Mouse (Mus musculus) ES-E14 (cell line): ENCODE measurements around the gene Casq1. TPM values are rescaled to one million over a fixed set of nuclear protein-coding genes. Genes with fewer than 3 reads are reported as not detected.

ENCODE experiments used
- DNase-seq: peaks from one replicate; pipeline ENCODE4 v3.0.0-alpha.2; 2013; ENCODE audit warnings: low read depth, low spot score
- H3K27ac ChIP-seq: 2 replicates; pipeline ENCODE4 v1.5.1; 2012; ENCODE audit warnings: low read depth, mild to moderate bottlenecking, low read length, moderate library complexity, mixed read lengths; ENCODE audit not compliant: poor library complexity, insufficient read depth, severe bottlenecking
- H3K36me3 ChIP-seq: 2 replicates; pipeline ENCODE4 v1.6.1; 2012; ENCODE audit warnings: mild to moderate bottlenecking, low read length, moderate library complexity, mixed read lengths; ENCODE audit not compliant: control insufficient read depth, poor library complexity, insufficient read depth, severe bottlenecking
- H3K4me1 ChIP-seq, 2 experiments: fragments of 150-350 bp in 1 of 2; sonication (generic) in 1 of 2; 2 replicates each; pipeline ENCODE4 v1.6.1; 2012; ENCODE audit warnings: low read length in 2 of 2, mild to moderate bottlenecking in 1 of 2, mixed read lengths in 1 of 2; ENCODE audit not compliant: control insufficient read depth in 2 of 2, insufficient read depth in 2 of 2, poor library complexity in 1 of 2
- H3K4me3 ChIP-seq, 2 experiments: fragments of 150-350 bp in 1 of 2; sonication (generic) in 1 of 2; 2 replicates each; pipeline ENCODE4 v1.5.1; 2012; ENCODE audit warnings: low read length in 2 of 2, low read depth in 1 of 2, mild to moderate bottlenecking in 1 of 2, mixed read lengths in 1 of 2; ENCODE audit not compliant: insufficient read depth in 1 of 2, poor library complexity in 1 of 2, severe bottlenecking in 1 of 2
- H3K9ac ChIP-seq: 2 replicates; pipeline ENCODE4 v1.6.1; 2012; ENCODE audit warnings: low read depth, mild to moderate bottlenecking, low read length, mixed read lengths; ENCODE audit not compliant: poor library complexity, insufficient read depth, severe bottlenecking
- H3K9me3 ChIP-seq: fragments of 150-350 bp; sonication (generic); 2 replicates; pipeline ENCODE4 v1.6.1; 2012; ENCODE audit warnings: low read depth, mild to moderate bottlenecking, low read length; ENCODE audit not compliant: control insufficient read depth, insufficient read depth
- CHD2 ChIP-seq: IDR thresholded peaks from 2 replicates; pipeline ENCODE4 v1.6.1; 2014; ENCODE audit warnings: mild to moderate bottlenecking, low read depth, low read length, inconsistent platforms
- HCFC1 ChIP-seq: IDR thresholded peaks from 2 replicates; pipeline ENCODE4 v1.6.1; 2012; ENCODE audit warnings: low read length, inconsistent platforms, borderline replicate concordance; ENCODE audit not compliant: insufficient read depth
- MAFK ChIP-seq: IDR thresholded peaks from 2 replicates; pipeline ENCODE4 v1.6.1; 2014; ENCODE audit warnings: mild to moderate bottlenecking, low read depth, low read length, inconsistent platforms; ENCODE audit not compliant: insufficient read depth
- ZC3H11A ChIP-seq: IDR thresholded peaks from 2 replicates; pipeline ENCODE4 v1.6.1; 2012; ENCODE audit warnings: low read depth, mild to moderate bottlenecking, inconsistent platforms, low read length, borderline replicate concordance
- ZNF384 ChIP-seq: IDR thresholded peaks from 2 replicates; pipeline ENCODE4 v1.6.1; 2012; ENCODE audit warnings: low read depth, low read length, inconsistent platforms
- in situ Hi-C, 2 experiments: fragments of 600-800 bp; cut with MboI; formaldehyde crosslinking; loops; one replicate each; pipeline ENCODE4 v1.15.1; 2025; ENCODE audit warnings: low sequenced_read_pairs in 2 of 2, inconsistent platforms in 1 of 2; ENCODE audit not compliant: unreplicated experiment in 2 of 2
- total RNA-seq: library from RNA; depleted of rRNA; stranded (reverse); fragments of 300-350 nt; gene quantifications from 2 replicates; pipeline ENCODE4 v1.2.3, GENCODE M21; 2012

The Casq1 gene
- total RNA-seq, 1 experiment: 2.4 TPM

DNA sequence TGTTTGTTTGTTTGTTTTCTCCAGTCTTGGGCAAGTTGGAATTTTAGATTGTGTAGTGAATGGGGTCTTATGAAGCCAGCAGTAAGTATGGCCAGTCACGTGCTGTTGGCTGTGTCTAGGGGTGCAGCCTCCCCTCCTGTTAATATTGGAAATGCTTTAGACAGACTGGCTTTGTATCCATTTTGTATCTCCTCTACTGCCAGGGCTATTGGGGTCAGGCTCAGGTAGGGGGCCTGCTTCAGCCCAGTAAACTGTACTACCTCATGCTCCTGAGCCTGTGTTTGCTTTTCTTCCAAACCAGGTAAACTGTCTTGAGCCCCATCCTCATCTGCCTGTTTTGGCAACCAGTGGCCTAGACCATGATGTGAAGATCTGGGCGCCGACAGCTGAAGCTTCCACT lies 27.5 kb downstream of the Casq1 start:
- Histone ChIP-seq H3K4me1 (no peaks in the 10 kb centered on the region), H3K27ac (no peak overlapping the region), H3K4me3 (no peak overlapping the region), H3K9me3 (no peaks in the 10 kb centered on the region), H3K9ac (no peak overlapping the region), H3K36me3 (peaks cover 40% of the 10 kb centered on the region)
- in situ Hi-C loops: no loop called here
- TF ChIP-seq MAFK (no peak), ZC3H11A (no peak), CHD2 (no peak), HCFC1 (no peak), ZNF384 (no peak)
- no peak for DNase-seq

DNA sequence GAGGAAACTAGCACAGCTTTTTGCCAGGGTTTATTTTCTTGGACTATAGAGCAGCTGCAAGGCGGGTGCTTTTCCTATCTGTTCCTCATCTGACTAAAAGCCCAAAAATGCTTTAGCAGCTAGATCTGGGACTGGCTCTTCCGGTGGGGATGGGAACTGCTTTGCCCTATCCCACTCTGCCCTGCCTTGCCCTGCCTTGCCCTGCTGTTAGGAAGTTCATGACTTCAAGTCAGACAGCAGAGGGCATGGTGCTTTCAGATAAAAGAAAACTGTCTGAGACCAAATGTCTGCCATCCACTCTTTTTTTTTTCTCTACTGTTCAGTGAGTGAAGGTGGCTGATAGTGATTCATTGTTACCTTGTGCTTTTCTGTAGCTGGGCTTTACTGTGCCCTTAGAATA lies 28.1 kb downstream of the Casq1 start:
- no peak for TF ChIP-seq HCFC1
- Histone ChIP-seq H3K9ac (no peak overlapping the region), H3K36me3 (peaks cover 44% of the 10 kb centered on the region), H3K4me1 (no peaks in the 10 kb centered on the region), H3K4me3 (no peak overlapping the region), H3K9me3 (no peaks in the 10 kb centered on the region), H3K27ac (no peak overlapping the region)
- no peak for DNase-seq
- in situ Hi-C loops: no loop called here

DNA sequence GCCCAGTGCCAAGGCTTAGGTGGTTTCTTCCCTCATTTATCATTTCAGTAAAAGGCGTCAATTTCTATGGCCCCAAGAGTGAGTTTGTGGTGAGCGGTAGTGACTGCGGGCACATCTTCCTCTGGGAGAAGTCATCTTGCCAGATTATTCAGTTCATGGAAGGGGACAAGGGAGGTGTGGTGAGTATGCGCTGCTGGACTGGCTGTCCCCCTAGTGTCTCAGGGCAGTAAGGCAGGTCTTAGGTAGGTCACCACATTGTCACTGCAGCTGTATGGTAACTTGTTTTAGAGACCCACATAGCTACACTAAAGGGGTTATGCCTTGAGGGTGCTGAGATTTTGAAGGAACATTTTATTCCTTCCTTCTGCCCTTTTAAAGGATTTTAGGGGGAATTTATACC lies 30.8 kb downstream of the Casq1 start:
- Histone ChIP-seq H3K9ac (no peak overlapping the region), H3K4me3 (no peak overlapping the region), H3K9me3 (no peaks in the 10 kb centered on the region; the same call in 1 of the 2 replicates), H3K36me3 (peaks cover 33% of the 10 kb centered on the region), H3K27ac (no peak overlapping the region), H3K4me1 (no peaks in the 10 kb centered on the region)
- in situ Hi-C loops: no loop called here
- DNase-seq: no peak
- TF ChIP-seq HCFC1: no peak
- TF ChIP-seq MAFK: no peak
- no peak for TF ChIP-seq CHD2
- no peak for TF ChIP-seq ZC3H11A
- no peak for TF ChIP-seq ZNF384

DNA sequence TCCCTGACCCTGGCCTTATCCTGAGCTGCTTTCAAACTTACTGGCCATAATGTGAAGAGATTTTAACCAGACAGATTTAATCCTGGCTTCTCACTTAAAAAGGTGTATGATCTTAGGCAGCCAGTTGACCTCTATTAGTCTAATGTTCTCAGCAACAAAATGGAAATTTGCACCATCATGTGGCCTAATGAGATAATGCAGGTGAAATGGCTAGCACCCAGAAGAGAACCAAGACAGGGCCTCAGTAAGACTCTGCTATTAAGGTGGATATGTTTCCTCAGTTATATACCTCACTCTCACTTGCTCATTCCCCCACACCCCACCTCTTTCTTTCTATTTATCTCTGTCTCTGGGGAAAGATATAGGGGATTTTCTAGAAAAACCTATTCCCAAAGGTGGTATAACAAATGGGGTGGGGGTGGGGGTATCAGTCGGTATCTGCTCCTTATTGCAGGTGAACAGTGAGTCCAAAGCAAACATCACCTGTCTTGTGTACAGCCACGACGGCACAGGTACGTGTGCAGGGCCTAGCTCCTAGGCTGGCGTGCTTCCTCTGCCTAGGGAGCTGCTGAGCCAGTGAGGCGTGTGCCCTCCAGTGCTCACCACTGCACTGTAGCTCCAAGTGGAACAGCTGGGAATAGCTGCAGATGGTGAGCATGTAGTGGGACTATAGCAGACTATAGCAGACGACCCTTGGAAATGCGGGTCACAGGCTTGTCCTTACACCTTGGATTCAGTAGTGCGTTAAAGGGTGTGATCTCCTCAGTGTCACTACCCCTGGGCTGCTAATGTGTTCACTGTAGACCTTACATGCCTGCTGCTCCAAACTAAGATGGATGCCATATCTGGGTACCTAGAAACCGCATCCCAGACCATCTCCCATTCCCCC lies 33.0 kb downstream of the Casq1 start:
- no peak for DNase-seq
- no peak for TF ChIP-seq ZC3H11A
- TF ChIP-seq ZNF384: no peak
- no peak for TF ChIP-seq MAFK
- no peak for TF ChIP-seq CHD2
- TF ChIP-seq HCFC1: no peak
- Histone ChIP-seq H3K36me3 (peaks cover 25% of the 10 kb centered on the region), H3K27ac (no peak overlapping the region; the same call in 1 of the 2 replicates), H3K4me1 (no peaks in the 10 kb centered on the region), H3K4me3 (no peak overlapping the region), H3K9me3 (no peaks in the 10 kb centered on the region; the same call in 1 of the 2 replicates), H3K9ac (no peak overlapping the region)
- in situ Hi-C loops: no loop called here
